Mouse (Mus musculus): ENCODE measurements around the gene Icam5. TPM values are rescaled to one million over a fixed set of nuclear protein-coding genes. Genes with fewer than 3 reads are reported as not detected.

Gene Icam5
- polyA plus RNA-seq, 1 experiment, result 0.25 TPM

DNA sequence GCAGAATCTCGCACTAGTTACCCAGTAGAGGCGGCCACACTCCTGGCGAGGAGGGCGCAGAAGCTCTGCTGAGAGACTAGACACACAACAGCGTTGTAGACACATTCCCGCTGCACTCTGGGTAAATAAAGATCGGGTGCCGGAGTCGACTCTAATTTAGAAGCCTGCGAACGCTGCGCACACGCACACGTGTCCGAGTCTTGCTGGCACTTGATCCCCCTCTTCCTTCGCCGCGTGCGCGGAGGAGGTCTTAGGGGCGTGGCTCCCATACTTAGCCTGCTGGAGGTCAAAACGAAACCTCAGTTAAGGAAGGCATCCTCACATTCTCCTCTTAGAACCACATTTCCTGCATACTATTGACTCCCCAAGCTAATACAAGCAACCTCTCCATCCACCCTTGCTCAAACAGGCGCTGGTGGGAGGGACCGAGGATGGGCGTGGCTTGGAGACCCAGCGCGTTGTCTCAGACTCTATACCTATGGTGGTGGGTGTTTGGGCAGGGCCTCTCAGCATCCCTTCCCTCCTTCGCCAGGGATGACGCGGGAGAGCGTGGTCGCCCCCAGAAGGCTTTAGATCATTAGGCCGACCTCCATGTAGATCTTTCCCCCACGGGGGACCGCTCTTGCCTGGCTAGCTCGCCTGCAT is 500 bp upstream of the Icam5 start:
- H3K36me3 ChIP-seq (ENCODE audit: control insufficient read depth, insufficient read depth), result no peaks in the 10 kb centered on the region
- peak overlapping the region; percentile 100 for H3K4me2 ChIP-seq (ENCODE audit: low read depth)
- no peak overlapping the region for H3ac ChIP-seq (ENCODE audit: control insufficient read depth, insufficient read length)
- peaks cover 17% of the 10 kb centered on the region for H3K27me3 ChIP-seq (ENCODE audit: control insufficient read depth, insufficient read depth, insufficient read length)
- peak; percentile 34 for TF ChIP-seq POLR2A (IDR thresholded peaks at IDR 0.05; ENCODE audit: insufficient read length, low read depth)
- no peak for TF ChIP-seq MYOD1 (IDR thresholded peaks at IDR 0.05; ENCODE audit: control insufficient read depth in 1 of 3, insufficient read length in 2 of 3, low read depth in 2 of 3)
- no peak for TF ChIP-seq TCF12 (IDR thresholded peaks at IDR 0.05; ENCODE audit: insufficient read depth, poor library complexity, severe bottlenecking)
- peak overlapping the region; percentile 45 for H3K4me3 ChIP-seq
- no peaks in the 10 kb centered on the region for H3K79me2 ChIP-seq (ENCODE audit: control insufficient read depth, insufficient read depth)

DNA sequence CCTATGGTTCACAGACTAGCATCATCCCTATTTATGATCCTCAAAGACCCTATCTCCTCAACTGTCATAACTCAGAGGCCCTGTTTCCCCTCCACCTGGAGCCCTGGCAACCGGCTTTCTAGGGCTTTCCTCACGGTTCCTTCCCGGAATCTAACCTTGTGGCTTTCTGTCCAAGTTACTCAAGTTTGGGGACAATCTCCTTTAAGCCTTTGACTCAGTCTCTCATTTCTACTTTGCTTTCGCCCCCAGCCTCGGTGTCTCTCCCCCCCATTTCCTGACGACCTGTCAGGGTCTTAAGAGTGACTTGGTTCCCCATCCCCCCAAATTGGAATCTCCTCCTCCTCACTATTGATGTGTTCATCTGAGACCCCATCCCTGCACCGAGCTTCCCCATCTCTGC is 618 bp downstream of the Icam5 start:
- H3K27me3 ChIP-seq (ENCODE audit: control insufficient read depth, insufficient read depth, insufficient read length), result peaks cover 28% of the 10 kb centered on the region
- no peaks in the 10 kb centered on the region for H3K79me2 ChIP-seq (ENCODE audit: control insufficient read depth, insufficient read depth)
- peak overlapping the region; percentile 45 for H3K4me3 ChIP-seq
- H3K4me2 ChIP-seq (ENCODE audit: low read depth), result peak overlapping the region; percentile 100
- H3K36me3 ChIP-seq (ENCODE audit: control insufficient read depth, insufficient read depth), result no peaks in the 10 kb centered on the region
- peak overlapping the region; percentile 19 for H3ac ChIP-seq (ENCODE audit: control insufficient read depth, insufficient read length)
- TF ChIP-seq MYOG (IDR thresholded peaks at IDR 0.05; ENCODE audit: control insufficient read depth in 1 of 3, insufficient read depth in 1 of 3, insufficient read length in 2 of 3, low read depth in 2 of 3) (no peak), CEBPB (IDR thresholded peaks at IDR 0.05; ENCODE audit: insufficient read depth, poor library complexity, severe bottlenecking) (no peak), USF1 (IDR thresholded peaks at IDR 0.05; ENCODE audit: low read depth) (no peak), MYOD1 (IDR thresholded peaks at IDR 0.05; ENCODE audit: control insufficient read depth in 1 of 3, insufficient read length in 2 of 3, low read depth in 2 of 3) (no peak), REST (IDR thresholded peaks at IDR 0.05; ENCODE audit: insufficient read depth, insufficient read length) (no peak), SRF (IDR thresholded peaks at IDR 0.05; ENCODE audit: control insufficient read depth, insufficient read length, low read depth) (no peak), TCF12 (IDR thresholded peaks at IDR 0.05; ENCODE audit: insufficient read depth, poor library complexity, severe bottlenecking) (no peak), POLR2AphosphoS2 (IDR thresholded peaks at IDR 0.05; ENCODE audit: insufficient read length, low read depth) (no peak), TCF3 (IDR thresholded peaks at IDR 0.05; ENCODE audit: insufficient read length, low read depth) (no peak)

DNA sequence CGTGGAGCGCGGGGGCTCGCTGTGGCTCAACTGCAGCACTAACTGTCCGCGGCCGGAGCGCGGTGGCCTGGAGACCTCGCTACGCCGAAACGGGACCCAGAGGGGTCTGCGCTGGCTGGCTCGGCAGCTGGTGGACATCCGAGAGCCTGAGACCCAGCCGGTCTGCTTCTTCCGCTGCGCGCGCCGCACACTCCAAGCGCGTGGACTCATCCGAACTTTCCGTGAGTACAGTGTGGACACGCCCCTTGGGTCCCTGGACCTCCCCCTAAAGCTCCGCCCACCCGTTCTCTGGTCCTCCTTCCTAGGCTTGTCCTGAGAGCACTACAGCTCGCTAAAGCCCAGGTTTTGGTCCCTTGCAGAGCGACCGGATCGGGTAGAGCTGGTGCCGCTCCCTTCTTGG is 1.3 kb downstream of the Icam5 start:
- Histone ChIP-seq H3K4me2 (ENCODE audit: low read depth) (peak overlapping the region; percentile 100), H3K4me3 (peak overlapping the region; percentile 45), H3K36me3 (ENCODE audit: control insufficient read depth, insufficient read depth) (no peaks in the 10 kb centered on the region), H3K79me2 (ENCODE audit: control insufficient read depth, insufficient read depth) (no peaks in the 10 kb centered on the region), H3K27me3 (ENCODE audit: control insufficient read depth, insufficient read depth, insufficient read length) (peaks cover 33% of the 10 kb centered on the region), H3ac (ENCODE audit: control insufficient read depth, insufficient read length) (peak overlapping the region; percentile 19)
- TF ChIP-seq TCF3 (IDR thresholded peaks at IDR 0.05; ENCODE audit: insufficient read length, low read depth), result no peak
- no peak for TF ChIP-seq REST (IDR thresholded peaks at IDR 0.05; ENCODE audit: insufficient read depth, insufficient read length)
- no peak for TF ChIP-seq E2F4 (IDR thresholded peaks at IDR 0.05; ENCODE audit: insufficient read depth)
- TF ChIP-seq CEBPB (IDR thresholded peaks at IDR 0.05; ENCODE audit: insufficient read depth, poor library complexity, severe bottlenecking), result no peak
- TF ChIP-seq POLR2A (IDR thresholded peaks at IDR 0.05; ENCODE audit: insufficient read length, low read depth), result peak; percentile 50
- no peak for TF ChIP-seq USF1 (IDR thresholded peaks at IDR 0.05; ENCODE audit: low read depth)
- TF ChIP-seq MYOG (IDR thresholded peaks at IDR 0.05; ENCODE audit: control insufficient read depth in 1 of 3, insufficient read depth in 1 of 3, insufficient read length in 2 of 3, low read depth in 2 of 3), result no peak
- TF ChIP-seq TCF12 (IDR thresholded peaks at IDR 0.05; ENCODE audit: insufficient read depth, poor library complexity, severe bottlenecking), result no peak

DNA sequence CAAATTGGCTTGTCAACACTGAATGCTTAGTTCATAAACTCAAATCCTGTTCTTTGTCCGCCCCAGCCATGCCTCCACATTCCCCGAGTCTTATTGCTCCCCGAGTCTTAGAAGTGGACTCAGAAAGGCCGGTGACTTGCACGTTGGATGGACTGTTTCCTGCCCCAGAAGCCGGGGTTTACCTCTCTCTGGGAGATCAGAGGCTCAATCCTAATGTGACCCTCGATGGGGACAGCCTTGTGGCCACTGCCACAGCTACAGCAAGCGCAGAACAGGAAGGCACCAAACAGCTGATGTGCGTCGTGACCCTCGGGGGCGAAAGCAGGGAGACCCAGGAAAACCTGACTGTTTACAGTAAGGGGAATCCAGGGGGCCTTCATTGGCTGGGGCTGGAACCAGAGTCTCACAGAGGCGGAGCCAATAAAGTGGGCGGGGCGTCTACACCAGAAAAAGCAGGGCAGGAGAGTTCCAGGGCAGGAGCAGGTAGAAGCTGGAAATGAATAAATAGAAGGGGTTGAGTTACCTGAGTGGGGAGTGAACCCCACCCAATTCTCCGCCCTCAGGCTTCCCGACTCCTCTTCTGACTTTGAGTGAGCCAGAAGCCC is 2.7 kb downstream of the Icam5 start:
- no peaks in the 10 kb centered on the region for H3K79me2 ChIP-seq (ENCODE audit: control insufficient read depth, insufficient read depth)
- no peak overlapping the region for H3K4me2 ChIP-seq (ENCODE audit: low read depth)
- no peaks in the 10 kb centered on the region for H3K36me3 ChIP-seq (ENCODE audit: control insufficient read depth, insufficient read depth)
- H3ac ChIP-seq (ENCODE audit: control insufficient read depth, insufficient read length), result no peak overlapping the region
- peaks cover 40% of the 10 kb centered on the region for H3K27me3 ChIP-seq (ENCODE audit: control insufficient read depth, insufficient read depth, insufficient read length)
- H3K4me3 ChIP-seq, result no peak overlapping the region
- no peak for TF ChIP-seq USF1 (IDR thresholded peaks at IDR 0.05; ENCODE audit: low read depth)
- TF ChIP-seq REST (IDR thresholded peaks at IDR 0.05; ENCODE audit: insufficient read depth, insufficient read length), result no peak
- TF ChIP-seq MYOG (IDR thresholded peaks at IDR 0.05; ENCODE audit: control insufficient read depth in 1 of 3, insufficient read depth in 1 of 3, insufficient read length in 2 of 3, low read depth in 2 of 3), result no peak

DNA sequence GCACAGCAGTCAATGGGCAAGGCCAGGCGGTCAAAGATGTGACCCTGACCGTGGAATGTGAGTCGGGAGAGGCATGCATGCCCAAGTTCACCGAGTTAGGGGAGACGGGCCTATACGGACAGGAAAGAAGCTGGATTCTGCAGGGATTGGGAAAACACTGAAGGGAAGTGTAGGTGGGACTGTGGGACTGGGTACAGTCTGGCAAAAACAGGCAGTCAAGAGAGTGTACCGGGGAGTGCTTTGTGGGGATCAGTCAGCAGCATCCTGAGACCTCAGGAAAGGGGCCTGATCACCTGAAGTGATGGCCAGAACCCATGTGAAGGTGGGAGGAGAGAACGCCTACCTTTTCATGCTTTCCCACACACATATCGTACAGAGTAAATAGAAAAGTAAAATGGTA is 3.7 kb downstream of the Icam5 start:
- H3K79me2 ChIP-seq (ENCODE audit: control insufficient read depth, insufficient read depth), result no peaks in the 10 kb centered on the region
- no peak overlapping the region for H3ac ChIP-seq (ENCODE audit: control insufficient read depth, insufficient read length)
- no peaks in the 10 kb centered on the region for H3K36me3 ChIP-seq (ENCODE audit: control insufficient read depth, insufficient read depth)
- TF ChIP-seq REST (IDR thresholded peaks at IDR 0.05; ENCODE audit: insufficient read depth, insufficient read length) (no peak), TCF3 (IDR thresholded peaks at IDR 0.05; ENCODE audit: insufficient read length, low read depth) (no peak), SRF (IDR thresholded peaks at IDR 0.05; ENCODE audit: control insufficient read depth, insufficient read length, low read depth) (no peak)
- H3K27me3 ChIP-seq (ENCODE audit: control insufficient read depth, insufficient read depth, insufficient read length), result peaks cover 40% of the 10 kb centered on the region
- no peak overlapping the region for H3K4me3 ChIP-seq
- H3K4me2 ChIP-seq (ENCODE audit: low read depth), result no peak overlapping the region

Data from myocyte (in vitro differentiated cells).